Mouse (Mus musculus) embryonic facial prominence, embryonic 12.5 days (tissue): ENCODE data around the gene Pitpnm2. TPM values are rescaled to one million over a fixed set of nuclear protein-coding genes. Genes with fewer than 3 reads are reported as not detected.

Experiments
- ATAC-seq: fragments of 200-750 bp; cut with Nextera tagmentation; 2 replicates; pipeline ENCODE4 v1.8.0; 2017; ENCODE audit not compliant: insufficient number of reproducible peaks, insufficient read depth, low FRiP score, low TSS enrichment
- H3K27ac ChIP-seq: fragments of 300-500 bp; sonication (generic); 2 replicates; pipeline ENCODE4 v1.5.1; 2016; ENCODE audit warnings: mild to moderate bottlenecking
- H3K27me3 ChIP-seq: fragments of 300-500 bp; sonication (generic); 2 replicates; pipeline ENCODE4 v1.6.1; 2016; ENCODE audit warnings: mild to moderate bottlenecking, moderate library complexity
- H3K36me3 ChIP-seq: fragments of 300-500 bp; sonication (generic); 2 replicates; pipeline ENCODE4 v1.6.1; 2016; ENCODE audit warnings: mild to moderate bottlenecking
- H3K4me1 ChIP-seq: fragments of 300-500 bp; sonication (generic); 2 replicates; pipeline ENCODE4 v1.6.1; 2016
- H3K4me2 ChIP-seq: fragments of 300-500 bp; sonication (generic); replicated peaks from 2 replicates; pipeline ENCODE4 v1.6.1; 2016; ENCODE audit warnings: mild to moderate bottlenecking, moderate library complexity
- H3K4me3 ChIP-seq: fragments of 300-500 bp; sonication (generic); 2 replicates; pipeline ENCODE4 v1.5.1; 2016; ENCODE audit warnings: mild to moderate bottlenecking
- H3K9ac ChIP-seq: fragments of 300-500 bp; sonication (generic); 2 replicates; pipeline ENCODE4 v1.6.1; 2016; ENCODE audit warnings: mild to moderate bottlenecking, moderate library complexity
- H3K9me3 ChIP-seq: fragments of 300-500 bp; sonication (generic); 2 replicates; pipeline ENCODE4 v1.6.1; 2016; ENCODE audit warnings: mild to moderate bottlenecking, moderate library complexity
- WGBS: fragments of 180-500 bp; shearing (Covaris S2); methylation state at CpG from one replicate; pipeline ENCODE4 v1.1.7; 2016; 5-methylcytosine and 5-hydroxymethylcytosine counted together
- polyA plus RNA-seq: library from polyadenylated mRNA; unstranded; fragments of >200 nt; fragmentation: Nextera tagmentation; extraction: Ambion mirVana; gene quantifications from 2 replicates; pipeline ENCODE4 v1.2.1, GENCODE M21; 2016

The Pitpnm2 gene
- polyA plus RNA-seq, 1 experiment from 2014 or later = 4.4 TPM

DNA sequence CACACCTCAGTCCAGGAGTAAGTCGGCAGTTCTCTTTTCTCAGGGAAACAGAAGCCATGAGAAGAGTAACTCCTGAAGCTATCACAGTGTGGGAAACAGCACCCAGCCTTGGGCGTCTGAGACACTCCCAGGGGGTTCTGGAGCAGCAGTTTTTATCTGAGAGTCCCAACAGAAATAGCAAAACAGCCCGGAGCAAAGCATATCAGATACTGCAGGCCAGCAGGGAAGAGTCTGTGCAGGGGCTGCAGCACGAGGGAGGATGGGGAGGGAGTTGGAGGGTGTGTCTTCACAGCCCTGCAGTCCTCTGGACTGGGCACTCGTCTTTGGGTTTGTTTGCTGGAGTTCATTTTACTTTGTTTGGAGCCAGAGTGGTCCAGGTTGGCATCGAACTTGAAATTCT lies 39.7 kb downstream of the Pitpnm2 start:
- Histone ChIP-seq H3K4me1 (peaks cover 30% of the 10 kb centered on the region), H3K4me3 (no peak overlapping the region), H3K9me3 (no peaks in the 10 kb centered on the region), H3K9ac (no peak overlapping the region), H3K27me3 (no peaks in the 10 kb centered on the region), H3K36me3 (0 out of 2 replicates have a peak, but pooled peaks cover 3% of the 10 kb centered on the region), H3K27ac (no peak overlapping the region), H3K4me2 (no peak overlapping the region)
- no peak for ATAC-seq
- 59% methylated on average over 6 of the region's 6 CpGs for WGBS

DNA sequence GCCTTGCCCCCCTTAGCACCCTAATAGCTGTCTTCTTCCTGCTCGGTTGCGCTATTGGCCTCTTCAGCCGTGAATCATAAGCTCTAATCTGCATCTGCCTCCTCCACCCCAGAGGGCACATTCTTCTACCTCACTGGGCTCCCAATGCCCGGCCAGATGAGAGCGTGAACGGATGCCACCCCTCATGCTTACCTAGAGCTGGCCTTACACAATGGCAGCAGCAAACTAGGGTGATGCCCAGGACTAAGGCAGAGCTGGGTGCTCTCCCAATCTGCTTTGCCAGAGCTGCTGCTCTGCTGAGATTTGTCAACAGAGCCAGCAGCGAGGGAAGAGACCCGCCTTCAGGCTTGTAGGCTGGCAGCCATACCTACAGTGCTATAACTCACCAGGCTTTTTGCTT lies 41.5 kb downstream of the Pitpnm2 start:
- Histone ChIP-seq H3K9me3 (no peaks in the 10 kb centered on the region), H3K36me3 (0 out of 2 replicates have a peak, but pooled peaks cover 2% of the 10 kb centered on the region), H3K4me3 (no peak overlapping the region), H3K9ac (no peak overlapping the region), H3K4me1 (peaks cover 30% of the 10 kb centered on the region), H3K27ac (no peak overlapping the region), H3K27me3 (no peaks in the 10 kb centered on the region), H3K4me2 (no peak overlapping the region)
- no peak for ATAC-seq
- whole genome bisulfite sequencing = 78% methylated on average over 8 of the region's 8 CpGs

DNA sequence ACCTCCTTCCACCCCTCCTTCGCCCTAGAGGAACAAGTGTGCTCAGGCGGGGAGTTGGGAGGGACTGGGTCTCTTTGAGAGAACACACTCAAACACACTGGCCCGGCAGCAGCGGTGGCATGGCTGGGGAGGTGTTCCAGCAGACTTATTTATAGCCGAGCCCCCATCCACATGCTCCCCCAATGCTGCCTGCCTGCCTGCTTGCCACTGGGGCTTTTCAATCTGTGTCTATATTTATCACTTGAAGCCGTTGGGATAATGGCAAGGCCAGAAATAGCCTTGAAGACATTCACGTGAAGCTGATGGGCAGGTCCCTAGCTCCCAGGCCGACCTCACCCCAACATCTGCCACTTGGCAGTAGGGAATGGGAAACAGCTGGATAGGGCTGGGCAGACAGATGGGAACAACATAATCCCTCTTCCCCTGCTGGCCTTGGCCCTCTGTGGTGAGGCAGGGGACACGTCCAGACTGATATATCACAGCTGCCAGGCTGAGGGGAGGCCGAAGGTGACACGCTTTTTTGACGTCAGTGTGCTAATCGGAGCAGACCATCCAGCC lies 43.0 kb downstream of the Pitpnm2 start:
- Histone ChIP-seq H3K9ac (no peak overlapping the region), H3K4me2 (no peak overlapping the region), H3K4me1 (peaks cover 30% of the 10 kb centered on the region), H3K27ac (no peak overlapping the region), H3K36me3 (no peaks in the 10 kb centered on the region), H3K9me3 (no peaks in the 10 kb centered on the region), H3K4me3 (no peak overlapping the region), H3K27me3 (no peaks in the 10 kb centered on the region)
- WGBS = 30% methylated on average over 13 of the region's 13 CpGs
- ATAC-seq = 0 out of 2 replicates have a peak, but pooled peaks have one; percentile 25

DNA sequence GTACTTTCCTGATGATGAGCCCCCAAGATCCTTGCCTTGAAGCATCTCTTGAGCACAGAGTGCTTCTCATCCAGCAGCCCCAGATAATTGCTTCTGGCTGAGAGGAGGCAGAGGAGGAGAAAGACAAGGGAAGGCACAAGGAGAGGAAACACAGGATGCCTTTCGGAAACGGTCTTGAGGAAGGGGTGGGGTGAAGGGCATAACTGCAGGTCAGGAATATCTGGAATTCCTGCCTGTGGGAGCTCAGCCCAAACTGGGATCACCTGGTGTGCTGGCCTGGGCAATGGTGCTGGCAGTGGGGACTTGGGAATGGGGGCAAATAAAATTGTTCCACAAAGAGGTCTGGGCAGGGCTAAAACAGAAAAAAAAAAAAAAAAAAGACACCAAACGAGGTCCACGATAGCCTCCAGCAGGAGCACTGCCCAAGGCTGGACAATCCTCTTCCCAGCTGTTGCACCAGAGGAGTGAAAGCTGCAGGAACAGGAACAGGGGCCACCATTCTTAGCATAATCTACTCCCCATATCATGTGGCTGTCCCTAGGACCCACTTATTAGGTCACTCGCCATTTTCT lies 43.7 kb downstream of the Pitpnm2 start:
- ATAC-seq = no peak
- Histone ChIP-seq H3K27ac (no peak overlapping the region), H3K4me2 (no peak overlapping the region), H3K4me3 (no peak overlapping the region), H3K36me3 (no peaks in the 10 kb centered on the region), H3K9me3 (no peaks in the 10 kb centered on the region), H3K9ac (0 out of 2 replicates have a peak overlapping the region, but pooled peaks have one; percentile 10), H3K27me3 (no peaks in the 10 kb centered on the region), H3K4me1 (peaks cover 25% of the 10 kb centered on the region)
- 21% methylated on average over 5 of the region's 5 CpGs for WGBS

DNA sequence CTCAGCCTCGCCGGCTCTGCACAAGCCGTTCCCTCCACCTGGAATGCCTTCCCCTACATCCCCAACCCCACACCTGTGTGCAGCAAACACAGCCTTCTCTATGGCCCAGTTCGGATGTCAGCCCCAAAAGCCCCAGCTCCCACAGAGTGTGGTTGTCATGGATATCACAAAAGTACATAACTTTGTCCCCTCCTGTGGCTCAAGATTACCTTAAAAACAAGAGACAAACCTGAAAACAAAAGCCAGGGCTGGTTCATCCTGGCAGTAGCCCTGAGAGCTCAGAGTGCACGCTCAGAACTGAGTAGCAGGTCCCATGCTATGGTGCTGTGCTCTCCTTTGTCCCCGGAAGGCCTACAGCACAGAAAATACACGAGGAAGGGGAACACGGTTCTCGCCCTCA lies 44.3 kb downstream of the Pitpnm2 start:
- H3K27ac ChIP-seq = no peak overlapping the region
- WGBS = 64% methylated on average over 9 of the region's 9 CpGs
- no peaks in the 10 kb centered on the region for H3K9me3 ChIP-seq
- no peak overlapping the region for H3K4me3 ChIP-seq
- no peak overlapping the region for H3K9ac ChIP-seq
- H3K36me3 ChIP-seq = no peaks in the 10 kb centered on the region
- H3K4me1 ChIP-seq = peaks cover 22% of the 10 kb centered on the region
- ATAC-seq = no peak
- no peak overlapping the region for H3K4me2 ChIP-seq
- H3K27me3 ChIP-seq = no peaks in the 10 kb centered on the region

DNA sequence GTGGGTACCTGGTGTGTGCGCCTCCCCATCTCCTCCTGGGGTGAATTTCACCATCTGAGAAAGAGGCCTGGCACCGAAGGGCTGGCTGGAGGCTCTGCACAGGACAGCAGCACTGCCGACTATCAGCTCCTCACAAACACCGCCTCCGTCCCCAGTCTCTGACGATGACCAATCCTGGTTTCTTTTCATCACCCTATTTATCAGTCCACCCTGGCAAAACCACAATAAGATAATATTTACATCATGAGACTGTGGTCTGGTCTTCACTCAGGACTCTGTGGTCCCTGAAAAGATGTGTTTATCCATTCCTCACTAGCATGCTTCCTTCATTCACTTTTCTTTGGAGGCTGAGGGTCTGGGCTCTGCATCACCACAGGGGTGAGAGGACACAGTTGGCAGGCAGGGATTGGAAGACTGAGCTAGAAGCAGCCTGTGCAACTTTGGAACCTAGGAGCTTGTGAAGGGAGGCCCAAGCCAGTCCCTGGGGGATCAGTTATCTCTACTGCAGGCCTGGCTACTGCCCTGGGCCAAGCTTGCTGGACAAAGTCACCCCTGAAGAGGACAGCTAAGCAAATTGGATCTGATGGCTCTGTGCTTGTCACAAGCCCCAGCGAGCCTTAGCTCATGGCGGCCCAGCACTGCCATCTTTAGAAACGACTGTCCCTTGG lies 45.3 kb downstream of the Pitpnm2 start:
- Histone ChIP-seq H3K27ac (no peak overlapping the region), H3K36me3 (no peaks in the 10 kb centered on the region), H3K4me1 (peaks cover 22% of the 10 kb centered on the region), H3K9me3 (no peaks in the 10 kb centered on the region), H3K4me3 (no peak overlapping the region), H3K27me3 (no peaks in the 10 kb centered on the region), H3K9ac (no peak overlapping the region), H3K4me2 (no peak overlapping the region)
- ATAC-seq = no peak
- WGBS = 86% methylated on average over 9 of the region's 9 CpGs

DNA sequence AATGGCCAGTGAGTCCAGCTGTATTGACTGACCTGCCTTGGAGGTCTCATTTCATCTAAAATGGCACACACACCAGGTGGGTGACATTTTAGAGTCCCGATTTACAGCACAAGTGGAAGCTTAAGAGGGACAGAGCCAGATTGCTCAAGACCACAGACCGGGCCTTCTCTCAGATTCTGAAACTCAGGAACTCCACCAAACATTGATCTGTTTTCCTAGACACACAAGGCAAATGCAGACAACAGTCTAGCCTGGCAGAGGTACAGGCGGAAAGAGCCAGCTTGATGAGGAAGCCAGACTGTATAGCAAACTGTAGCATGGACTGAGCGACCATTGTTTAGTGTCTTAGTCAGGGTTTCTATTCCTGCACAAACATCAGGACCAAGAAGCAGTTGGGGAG lies 46.3 kb downstream of the Pitpnm2 start:
- H3K4me2 ChIP-seq = no peak overlapping the region
- H3K27ac ChIP-seq = no peak overlapping the region
- H3K4me3 ChIP-seq = no peak overlapping the region
- no peak for ATAC-seq
- WGBS = 81% methylated on average over 4 of the region's 4 CpGs
- no peaks in the 10 kb centered on the region for H3K36me3 ChIP-seq
- no peaks in the 10 kb centered on the region for H3K9me3 ChIP-seq
- H3K27me3 ChIP-seq = no peaks in the 10 kb centered on the region
- peaks cover 22% of the 10 kb centered on the region for H3K4me1 ChIP-seq
- no peak overlapping the region for H3K9ac ChIP-seq

DNA sequence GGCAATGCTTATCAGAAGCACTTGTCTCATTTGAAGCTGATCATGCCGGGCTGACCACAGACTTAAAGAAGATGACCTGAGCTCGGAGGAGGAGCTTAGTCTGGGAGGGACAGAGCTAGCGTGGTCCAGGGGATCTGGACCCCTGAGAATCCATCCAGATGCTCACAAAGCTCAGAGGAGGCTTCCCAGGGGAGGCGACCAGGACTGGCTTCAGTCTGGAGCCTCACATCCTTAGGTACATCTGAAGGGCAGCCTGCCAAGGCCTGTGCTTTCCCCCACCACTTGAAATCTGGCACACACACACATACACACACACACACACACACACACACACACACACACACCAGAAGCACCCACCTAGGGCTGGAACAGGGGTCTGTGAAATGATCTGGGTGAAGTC lies 47.5 kb downstream of the Pitpnm2 start:
- H3K4me3 ChIP-seq = no peak overlapping the region
- no peaks in the 10 kb centered on the region for H3K36me3 ChIP-seq
- H3K4me1 ChIP-seq = peaks cover 18% of the 10 kb centered on the region
- ATAC-seq = no peak
- no peaks in the 10 kb centered on the region for H3K27me3 ChIP-seq
- WGBS = 64% methylated on average over 4 of the region's 4 CpGs
- H3K4me2 ChIP-seq = no peak overlapping the region
- H3K27ac ChIP-seq = no peak overlapping the region
- no peak overlapping the region for H3K9ac ChIP-seq
- no peaks in the 10 kb centered on the region for H3K9me3 ChIP-seq

DNA sequence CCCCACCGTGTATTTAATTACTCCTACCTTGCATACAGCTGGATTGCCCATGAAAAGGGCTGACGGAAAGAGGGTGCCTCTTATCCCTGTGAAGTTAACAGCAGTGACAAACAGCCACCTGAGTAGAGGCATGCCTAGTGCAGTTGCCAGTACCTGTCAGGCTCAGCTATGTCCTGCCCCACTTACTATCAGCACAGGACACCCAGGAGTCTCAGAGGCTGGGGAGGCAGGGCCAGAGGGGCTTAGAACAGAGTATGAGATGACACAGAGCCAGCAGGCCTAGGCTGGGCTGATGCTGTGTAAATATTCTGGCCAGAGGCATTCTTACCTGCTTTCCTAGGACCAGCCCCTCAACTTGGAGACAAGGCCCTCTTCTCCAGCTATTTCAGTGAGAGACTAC lies 48.0 kb downstream of the Pitpnm2 start:
- no peak overlapping the region for H3K27ac ChIP-seq
- 75% methylated on average over 2 of the region's 2 CpGs for WGBS
- H3K36me3 ChIP-seq = no peaks in the 10 kb centered on the region
- H3K4me3 ChIP-seq = no peak overlapping the region
- ATAC-seq = no peak
- peaks cover 13% of the 10 kb centered on the region for H3K4me1 ChIP-seq
- no peaks in the 10 kb centered on the region for H3K27me3 ChIP-seq
- H3K4me2 ChIP-seq = no peak overlapping the region
- no peak overlapping the region for H3K9ac ChIP-seq
- H3K9me3 ChIP-seq = no peaks in the 10 kb centered on the region

DNA sequence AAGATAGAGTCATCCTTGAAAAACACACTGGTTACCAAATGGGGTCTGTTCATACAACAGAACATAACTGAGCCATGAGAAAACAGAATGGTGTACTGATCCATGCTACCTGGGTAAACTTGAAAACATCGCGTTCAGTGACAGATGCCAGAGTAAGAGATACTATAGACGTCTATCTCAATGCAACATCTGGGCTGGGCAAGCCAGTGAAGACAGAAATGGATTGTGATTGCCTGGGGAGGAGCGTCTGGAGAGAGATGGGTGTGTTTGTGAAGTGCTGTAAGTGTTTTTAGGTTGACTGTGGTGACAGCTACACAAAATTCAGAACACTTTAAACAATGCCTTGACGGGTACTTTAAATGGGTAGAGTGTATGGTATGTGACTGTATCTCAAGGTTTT lies 48.7 kb downstream of the Pitpnm2 start:
- no peaks in the 10 kb centered on the region for H3K27me3 ChIP-seq
- H3K4me3 ChIP-seq = no peak overlapping the region
- 67% methylated on average over 5 of the region's 5 CpGs for WGBS
- no peaks in the 10 kb centered on the region for H3K36me3 ChIP-seq
- ATAC-seq = no peak
- H3K9me3 ChIP-seq = no peaks in the 10 kb centered on the region
- H3K27ac ChIP-seq = no peak overlapping the region
- H3K4me1 ChIP-seq = peaks cover 8% of the 10 kb centered on the region; the same call in 1 of the 2 replicates
- H3K9ac ChIP-seq = no peak overlapping the region
- H3K4me2 ChIP-seq = no peak overlapping the region

DNA sequence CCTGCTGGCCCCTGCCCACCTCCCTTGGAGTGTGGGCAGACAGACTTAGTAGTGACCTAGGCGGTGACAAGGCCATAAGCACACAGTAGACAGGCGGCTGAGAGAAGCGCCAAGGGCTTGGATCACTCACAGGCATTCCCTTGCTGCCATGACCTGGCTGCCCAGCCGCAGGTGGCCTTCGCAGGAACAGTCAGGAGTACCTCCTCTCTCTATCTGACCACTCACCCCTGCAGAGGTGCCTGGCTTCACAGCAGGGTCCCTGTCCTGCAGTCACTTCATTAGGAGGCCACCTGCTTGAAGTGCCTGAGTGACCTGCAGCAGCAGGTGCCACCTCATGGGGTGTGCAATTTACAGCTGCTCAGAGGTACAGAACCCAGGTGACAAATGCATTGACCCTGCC lies 50.4 kb downstream of the Pitpnm2 start:
- ATAC-seq = no peak
- Histone ChIP-seq H3K9ac (no peak overlapping the region), H3K4me1 (no peaks in the 10 kb centered on the region), H3K4me3 (no peak overlapping the region), H3K9me3 (no peaks in the 10 kb centered on the region), H3K27ac (no peak overlapping the region), H3K27me3 (no peaks in the 10 kb centered on the region), H3K4me2 (no peak overlapping the region), H3K36me3 (no peaks in the 10 kb centered on the region)
- WGBS = 72% methylated on average over 5 of the region's 5 CpGs

DNA sequence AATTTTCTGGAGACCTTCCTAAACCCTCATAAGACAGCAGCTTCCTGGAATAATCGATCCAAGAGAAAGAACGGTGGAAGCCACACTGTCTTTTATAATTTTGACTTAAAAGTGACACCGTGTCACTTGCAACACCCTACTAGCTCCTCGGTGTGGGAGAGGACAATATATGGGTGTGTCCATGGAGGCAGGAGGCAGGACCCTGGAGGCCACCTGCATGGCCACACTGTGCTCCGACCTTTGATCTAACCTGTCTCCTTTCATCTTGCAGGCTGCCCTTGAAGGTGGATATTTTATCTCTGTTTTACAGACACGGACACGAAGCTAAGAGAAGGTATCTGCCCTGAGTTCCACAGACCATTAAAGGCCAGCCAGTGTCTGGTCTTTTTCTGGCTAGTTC lies 51.1 kb downstream of the Pitpnm2 start:
- 88% methylated on average over 7 of the region's 7 CpGs for WGBS
- H3K4me2 ChIP-seq = no peak overlapping the region
- H3K27ac ChIP-seq = no peak overlapping the region
- no peaks in the 10 kb centered on the region for H3K4me1 ChIP-seq
- H3K4me3 ChIP-seq = no peak overlapping the region
- no peaks in the 10 kb centered on the region for H3K36me3 ChIP-seq
- H3K9me3 ChIP-seq = no peaks in the 10 kb centered on the region
- H3K27me3 ChIP-seq = no peaks in the 10 kb centered on the region
- no peak for ATAC-seq
- no peak overlapping the region for H3K9ac ChIP-seq
